Comparison of ENCODE assay signal across 8 mouse cellular contexts in the genomic region with DNA sequence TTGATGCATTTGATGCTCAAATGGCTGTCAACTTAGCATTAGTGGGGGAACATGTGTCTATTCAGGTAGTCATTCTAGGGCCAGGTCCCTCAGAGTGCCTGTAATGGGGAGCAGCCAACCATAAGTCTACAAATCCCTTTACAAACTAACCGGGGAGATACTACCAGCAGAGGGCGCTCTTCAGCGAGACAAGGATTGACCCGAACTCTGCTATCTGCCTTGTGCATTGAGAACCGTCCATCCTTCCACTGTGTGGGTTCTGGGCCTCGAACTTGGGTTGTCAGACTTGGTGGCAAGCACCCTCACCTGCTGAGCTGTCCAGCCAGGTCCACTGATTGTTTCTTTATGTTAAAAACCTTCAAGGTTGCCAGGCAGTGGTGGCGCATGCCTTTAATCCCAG. TPM values are rescaled to one million over a fixed set of nuclear protein-coding genes. Genes with fewer than 3 reads are reported as not detected.
DNase-seq lines count a peak whose midpoint lies in the region; ATAC-seq and TF ChIP-seq lines count a peak whose summit lies in the region.

No protein-coding gene starts in this region.

- TF ChIP-seq POLR2A in myocyte (IDR thresholded peaks at IDR 0.05; ENCODE audit: insufficient read length, low read depth), result no peak

- no peak overlapping the region for H3K27ac ChIP-seq in intestine, postnatal 0 days (ENCODE audit: low read depth, low read length)
- no peak overlapping the region for H3K27ac ChIP-seq in intestine, embryonic 16.5 days (ENCODE audit: low read length)
- H3K27ac ChIP-seq in heart, embryonic 10.5 days, result no peak overlapping the region

- peak; percentile 87 for DNase-seq in R1 (ENCODE audit: low read depth, low spot score)
- peak; percentile 76 to 87 for DNase-seq in cerebellum, postnatal 25 days
- peak; percentile 86 for DNase-seq in heart, embryonic 10.5 days (ENCODE audit: low spot score)
- peak; percentile 69 to 85 for DNase-seq in left cerebral cortex, postnatal 14 days (ENCODE audit: low spot score in 2 of 2)
- DNase-seq in testis, postnatal 10 days (ENCODE audit: low spot score), result peak; percentile 89

- no peak overlapping the region for H3ac ChIP-seq in myocyte (ENCODE audit: control insufficient read depth, insufficient read length)

- ATAC-seq in intestine, postnatal 0 days, result no peak
- ATAC-seq in intestine, embryonic 16.5 days, result no peak

- no peaks in the 10 kb centered on the region for H3K4me1 ChIP-seq in intestine, postnatal 0 days (replicated peaks; ENCODE audit: control insufficient read depth, insufficient read depth, low read length)
- H3K4me1 ChIP-seq in intestine, embryonic 16.5 days (ENCODE audit: control insufficient read depth, insufficient read depth, low read length), result 0 out of 2 replicates have a peak, but pooled peaks cover 3% of the 10 kb centered on the region
- H3K4me1 ChIP-seq in heart, embryonic 10.5 days, result peaks cover 16% of the 10 kb centered on the region

- H3K4me2 ChIP-seq in intestine, postnatal 0 days (replicated peaks; ENCODE audit: low read depth), result no peak overlapping the region
- H3K4me2 ChIP-seq in intestine, embryonic 16.5 days (ENCODE audit: low read depth, low read length), result no peak overlapping the region
- peak overlapping the region; percentile 60 for H3K4me2 ChIP-seq in myocyte (ENCODE audit: low read depth)

- H3K36me3 ChIP-seq in intestine, postnatal 0 days (ENCODE audit: control insufficient read depth, insufficient read depth), result no peaks in the 10 kb centered on the region
- H3K36me3 ChIP-seq in intestine, embryonic 16.5 days (ENCODE audit: control insufficient read depth, insufficient read depth, low read length), result no peaks in the 10 kb centered on the region
- H3K36me3 ChIP-seq in heart, embryonic 10.5 days, result no peaks in the 10 kb centered on the region
- no peaks in the 10 kb centered on the region for H3K36me3 ChIP-seq in myocyte (ENCODE audit: control insufficient read depth, insufficient read depth)

- no peaks in the 10 kb centered on the region for H3K27me3 ChIP-seq in intestine, postnatal 0 days (replicated peaks; ENCODE audit: control insufficient read depth, insufficient read depth, low read length)
- H3K27me3 ChIP-seq in intestine, embryonic 16.5 days (replicated peaks; ENCODE audit: control insufficient read depth, insufficient read depth, low read length), result no peaks in the 10 kb centered on the region
- H3K27me3 ChIP-seq in heart, embryonic 10.5 days (ENCODE audit: insufficient read depth, poor library complexity, severe bottlenecking), result peaks cover 7% of the 10 kb centered on the region; the same call in 1 of the 2 replicates
- no peaks in the 10 kb centered on the region for H3K27me3 ChIP-seq in myocyte (ENCODE audit: control insufficient read depth, insufficient read depth, insufficient read length)

- no peaks in the 10 kb centered on the region for H3K79me2 ChIP-seq in myocyte (ENCODE audit: control insufficient read depth, insufficient read depth)

- H3K9ac ChIP-seq in intestine, postnatal 0 days (ENCODE audit: low read depth, low read length), result no peak overlapping the region
- H3K9ac ChIP-seq in intestine, embryonic 16.5 days (ENCODE audit: low read depth, low read length), result no peak overlapping the region

- H3K9me3 ChIP-seq in intestine, postnatal 0 days (ENCODE audit: control insufficient read depth), result no peaks in the 10 kb centered on the region
- no peaks in the 10 kb centered on the region for H3K9me3 ChIP-seq in intestine, embryonic 16.5 days (ENCODE audit: control insufficient read depth, low read length)
- H3K9me3 ChIP-seq in heart, embryonic 10.5 days, result no peaks in the 10 kb centered on the region

- H3K4me3 ChIP-seq in intestine, postnatal 0 days (ENCODE audit: low read depth, low read length), result no peak overlapping the region
- no peak overlapping the region for H3K4me3 ChIP-seq in intestine, embryonic 16.5 days (ENCODE audit: low read length)
- H3K4me3 ChIP-seq in heart, embryonic 10.5 days, result no peak overlapping the region
- peak overlapping the region; percentile 4 for H3K4me3 ChIP-seq in myocyte

- TF ChIP-seq CTCF in intestine, postnatal 0 days (IDR thresholded peaks at IDR 0.05; ENCODE audit: low read depth), result peak; percentile 91

- 18% methylated on average over 7 of the region's 7 CpGs for WGBS in intestine, postnatal 0 days
- 19% methylated on average over 7 of the region's 7 CpGs for WGBS in intestine, embryonic 16.5 days
- WGBS in heart, embryonic 10.5 days, result 22% methylated on average over 7 of the region's 7 CpGs

- intact Hi-C loops in left cerebral cortex, postnatal 14 days (cut with DNase I), result loop anchor here (2.0 kb wide), 1 partner anchor 166 kb away; no protein-coding TSS in a partner anchor

TF ChIP-seq in myocyte, 11 proteins besides CTCF, POLR2A, EP300 and RAD21:
- TF ChIP-seq MAX (IDR thresholded peaks at IDR 0.05; ENCODE audit: low read depth), result no peak

RNA-seq across cellular contexts. Expression of a gene that starts 23.1 kb away (rescaled TPM):
- polyA plus RNA-seq in intestine, postnatal 0 days (2015; fragmentation: Nextera tagmentation; extraction: Ambion mirVana), result 22.4 and 27.1 TPM in 2 replicates
- polyA plus RNA-seq in intestine, embryonic 16.5 days (2015; fragmentation: Nextera tagmentation; extraction: Ambion mirVana), result 6.4 and 6.6 TPM in 2 replicates
- polyA plus RNA-seq in heart, embryonic 10.5 days (2016; fragmentation: Nextera tagmentation; extraction: Ambion mirVana), result 6.1 and 7.5 TPM in 2 replicates
- 10 to 100 TPM; 31.1 to 40.8 TPM for total RNA-seq in left cerebral cortex, postnatal 14 days (2021)
- 3.1 TPM for polyA plus RNA-seq in myocyte (2012; fragmentation: generic; extraction: Trizol)
